Mouse (Mus musculus) layer of hippocampus, adult 9-11 months (tissue): ENCODE measurements around the gene Iqcf3.

Experiments used
- DNase-seq: peaks from one replicate; pipeline ENCODE4 v3.0.0; 2022

The Iqcf3 gene

DNA sequence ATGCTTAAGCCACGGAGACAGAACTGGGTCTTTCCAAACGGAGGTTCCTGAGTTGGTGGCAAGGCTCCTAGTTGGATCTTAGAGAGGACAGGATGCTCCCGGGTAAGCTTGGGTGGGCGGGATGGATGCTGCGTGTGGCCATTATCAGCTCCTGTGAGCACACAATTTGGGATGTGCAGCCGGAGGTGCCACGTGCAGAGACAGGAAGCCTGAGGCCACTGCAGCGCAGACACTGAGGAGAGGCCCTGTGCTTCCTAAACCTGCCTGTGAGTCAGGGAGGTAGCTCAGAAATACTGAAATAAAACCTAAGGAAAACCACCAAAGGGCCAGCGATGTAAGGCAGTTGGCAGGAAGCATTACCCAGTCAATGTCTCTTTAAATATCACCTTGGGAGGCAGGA lies 91.7 kb downstream of the Iqcf3 start:
- no peak for DNase-seq

DNA sequence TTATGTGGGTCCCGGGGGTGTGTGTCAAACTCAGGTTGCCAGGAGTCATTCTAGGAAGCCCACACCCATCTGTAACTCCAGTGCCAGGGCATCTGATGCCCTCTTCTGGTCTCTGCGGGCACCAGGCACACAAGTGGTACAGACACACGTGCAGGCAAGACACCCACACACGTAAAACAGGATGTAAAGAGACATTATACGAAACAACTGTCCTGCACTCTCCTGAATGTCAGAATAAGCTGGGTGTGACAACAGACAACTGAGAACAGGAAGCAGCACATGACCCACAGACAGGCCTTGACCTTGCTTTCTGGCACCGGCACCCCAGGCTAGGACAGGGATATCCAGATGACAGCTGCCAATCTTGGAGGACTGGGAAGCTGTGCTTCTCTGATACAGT lies 92.1 kb downstream of the Iqcf3 start:
- no peak for DNase-seq

DNA sequence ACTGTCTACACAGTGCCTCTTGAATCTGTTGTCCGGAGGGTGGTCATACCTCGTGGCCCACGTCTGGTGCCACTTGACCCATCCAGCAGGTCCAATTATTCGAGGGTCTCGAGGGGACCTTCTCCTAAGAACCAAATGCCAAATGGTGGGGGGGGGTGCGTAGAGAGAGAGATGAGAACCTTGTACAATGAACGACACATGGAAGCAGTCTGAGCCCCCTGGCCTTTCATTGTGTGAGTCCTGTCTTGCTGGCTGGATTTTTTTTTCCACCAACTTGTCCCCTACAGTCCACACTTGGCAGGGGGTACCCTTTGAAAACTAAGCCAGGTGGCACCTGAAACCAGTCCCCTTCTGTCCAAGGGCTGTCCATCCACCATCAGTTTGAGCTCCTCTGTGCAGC lies 93.7 kb downstream of the Iqcf3 start:
- no peak for DNase-seq

DNA sequence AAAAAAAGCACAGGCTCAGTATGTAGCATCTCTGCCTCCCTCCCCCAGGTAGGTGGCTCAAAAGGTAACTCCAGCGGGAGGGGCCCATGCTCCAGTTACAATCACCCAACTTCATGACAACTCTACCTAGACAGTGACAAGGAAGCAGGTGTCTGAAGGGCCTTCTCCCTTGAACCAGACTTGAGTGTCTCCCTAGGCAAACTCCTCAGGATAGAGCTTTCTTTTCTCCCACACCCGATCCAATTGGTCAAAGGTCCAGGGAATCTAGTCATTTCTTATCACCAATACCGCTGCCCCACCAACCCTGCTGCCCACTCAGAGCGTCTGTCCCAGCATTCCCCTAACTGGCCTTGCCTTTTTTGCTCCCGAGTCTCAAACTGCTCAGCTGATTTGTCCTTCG lies 94.7 kb downstream of the Iqcf3 start:
- DNase-seq: no peak

DNA sequence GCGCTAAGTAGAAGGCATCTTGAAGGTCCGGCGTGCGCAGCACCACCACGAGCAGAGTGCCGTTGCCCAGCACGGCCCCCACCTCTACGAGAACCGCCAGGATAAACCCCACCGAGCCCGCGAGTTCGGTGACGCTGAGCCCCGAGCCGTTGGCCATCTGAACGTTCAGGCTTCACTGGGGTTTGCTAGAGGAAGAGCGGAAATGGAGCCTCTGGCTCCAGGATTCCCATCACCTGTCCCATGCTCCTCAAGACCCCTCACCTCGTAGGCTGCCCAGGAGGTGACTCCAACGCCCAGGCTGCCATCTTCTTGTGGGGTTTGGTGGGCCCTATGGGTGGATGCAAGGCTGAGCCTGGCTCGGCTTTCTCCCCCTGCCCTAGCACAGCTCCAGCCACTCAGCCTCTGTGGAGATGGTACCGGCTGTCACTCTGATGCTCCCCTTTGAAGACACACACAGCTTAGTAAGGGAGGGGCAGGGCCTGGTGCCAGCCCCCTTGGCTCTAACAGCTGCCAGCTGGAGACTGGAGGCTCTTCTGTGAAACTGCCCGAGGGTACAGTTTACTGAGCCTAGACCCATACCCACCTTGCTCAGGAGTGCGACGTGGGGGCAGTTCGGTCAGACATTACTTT lies 95.7 kb downstream of the Iqcf3 start, which contains the start of gene Gpr62:
TSS of gene Gpr62 (minus strand) at position 368 of the 630 bp plus-strand sequence.
- peak; percentile 91 for DNase-seq

DNA sequence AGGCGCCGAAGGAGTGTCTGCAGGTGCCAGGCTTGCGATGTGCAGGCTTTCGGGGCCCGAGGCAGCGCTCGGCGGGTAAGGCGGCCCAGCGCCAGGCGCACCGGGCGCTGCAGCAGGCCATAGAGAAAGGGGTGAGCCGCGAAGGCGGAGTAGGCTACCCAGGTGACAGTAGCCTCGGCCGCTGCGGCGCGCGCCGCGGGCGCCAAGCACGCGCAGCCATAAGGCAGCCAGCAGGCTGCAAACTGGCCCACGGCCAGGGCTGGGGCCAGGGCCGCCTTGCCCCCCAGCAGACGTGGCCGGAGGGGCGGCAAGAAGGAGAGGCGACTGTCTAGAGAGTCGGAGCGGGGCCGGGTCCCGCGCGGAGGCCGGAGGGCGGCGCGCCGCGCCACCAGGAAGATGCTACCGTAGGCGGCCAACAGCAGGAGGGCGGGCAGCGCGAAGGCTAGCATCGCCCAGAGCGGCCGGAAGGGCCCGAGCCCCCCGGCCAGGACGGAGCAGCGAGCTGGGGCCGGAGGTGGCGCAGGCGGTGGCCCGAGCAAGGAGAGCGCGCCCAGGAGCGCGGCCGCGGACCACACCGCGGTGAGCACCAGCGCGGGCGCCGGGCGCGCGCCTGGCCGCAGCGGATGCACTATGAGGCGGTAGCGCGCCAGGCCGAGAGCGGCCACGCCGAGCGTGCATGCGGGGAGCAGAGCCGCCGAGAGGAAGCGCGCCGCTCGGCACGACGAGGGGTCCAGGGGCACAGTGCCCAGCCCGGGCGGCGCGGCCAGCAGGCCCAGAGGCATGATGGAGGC lies 96.5 kb downstream of the Iqcf3 start:
- peak; percentile 81 for DNase-seq

DNA sequence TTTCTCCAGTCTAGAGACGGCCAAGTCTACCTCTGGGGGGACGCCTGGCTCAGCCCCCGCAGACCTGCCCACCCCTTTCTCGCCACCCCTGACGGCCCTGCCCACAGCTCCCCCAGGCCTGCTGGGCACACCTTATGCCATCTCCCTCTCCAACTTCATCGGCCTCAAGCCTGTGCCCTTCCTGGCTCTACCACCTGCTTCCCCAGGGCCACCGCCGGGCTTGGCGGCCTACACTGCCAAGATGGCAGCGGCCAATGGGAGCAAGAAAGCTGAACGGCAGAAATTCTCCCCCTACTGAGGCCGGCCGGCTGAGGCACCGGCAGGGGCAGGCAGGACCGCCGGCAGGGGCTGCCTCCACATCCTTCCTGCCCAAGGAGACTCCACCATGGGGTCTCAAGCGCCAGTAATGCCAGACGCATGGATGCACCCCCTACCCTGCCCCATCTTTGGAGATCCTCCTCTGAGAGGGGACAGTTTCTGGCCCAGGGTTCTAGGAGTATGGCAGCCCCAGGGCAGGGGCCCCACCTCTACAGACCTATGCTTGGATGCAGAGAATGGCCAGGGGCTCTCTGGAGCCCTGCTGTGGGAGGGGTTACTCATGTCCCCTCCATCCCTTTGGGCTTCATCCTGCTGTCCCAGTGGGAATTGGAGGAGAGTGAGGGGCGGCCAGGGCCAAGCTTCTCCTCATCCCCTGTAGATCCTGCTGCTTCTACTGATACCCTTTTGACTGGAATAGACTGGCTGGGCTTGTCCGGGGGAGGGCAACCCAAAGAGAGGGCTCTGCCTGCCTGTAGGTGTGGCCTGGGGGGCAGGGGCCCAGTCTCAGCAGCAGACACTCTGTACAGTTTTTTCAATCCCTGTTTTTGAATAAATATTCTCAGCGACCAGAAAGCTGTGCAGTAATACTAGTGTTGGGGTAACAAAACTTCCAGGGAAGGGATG lies 98.0 kb downstream of the Iqcf3 start:
- DNase-seq: no peak

DNA sequence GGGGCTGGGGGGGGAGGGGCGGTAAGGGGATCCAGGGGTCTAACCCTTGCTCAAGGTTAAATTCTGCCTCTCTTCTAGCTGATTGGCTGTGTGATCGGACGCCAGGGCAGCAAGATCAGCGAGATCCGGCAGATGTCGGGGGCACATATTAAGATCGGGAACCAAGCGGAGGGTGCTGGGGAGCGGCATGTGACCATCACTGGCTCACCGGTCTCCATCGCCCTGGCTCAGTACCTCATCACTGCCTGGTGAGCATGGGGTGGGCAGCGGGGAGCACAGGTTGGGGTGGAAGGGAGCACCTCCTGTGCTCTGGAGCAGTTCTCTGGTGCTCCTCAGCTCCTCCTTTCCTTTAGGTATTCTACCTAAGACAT lies 99.0 kb downstream of the Iqcf3 start:
- DNase-seq: no peak

DNA sequence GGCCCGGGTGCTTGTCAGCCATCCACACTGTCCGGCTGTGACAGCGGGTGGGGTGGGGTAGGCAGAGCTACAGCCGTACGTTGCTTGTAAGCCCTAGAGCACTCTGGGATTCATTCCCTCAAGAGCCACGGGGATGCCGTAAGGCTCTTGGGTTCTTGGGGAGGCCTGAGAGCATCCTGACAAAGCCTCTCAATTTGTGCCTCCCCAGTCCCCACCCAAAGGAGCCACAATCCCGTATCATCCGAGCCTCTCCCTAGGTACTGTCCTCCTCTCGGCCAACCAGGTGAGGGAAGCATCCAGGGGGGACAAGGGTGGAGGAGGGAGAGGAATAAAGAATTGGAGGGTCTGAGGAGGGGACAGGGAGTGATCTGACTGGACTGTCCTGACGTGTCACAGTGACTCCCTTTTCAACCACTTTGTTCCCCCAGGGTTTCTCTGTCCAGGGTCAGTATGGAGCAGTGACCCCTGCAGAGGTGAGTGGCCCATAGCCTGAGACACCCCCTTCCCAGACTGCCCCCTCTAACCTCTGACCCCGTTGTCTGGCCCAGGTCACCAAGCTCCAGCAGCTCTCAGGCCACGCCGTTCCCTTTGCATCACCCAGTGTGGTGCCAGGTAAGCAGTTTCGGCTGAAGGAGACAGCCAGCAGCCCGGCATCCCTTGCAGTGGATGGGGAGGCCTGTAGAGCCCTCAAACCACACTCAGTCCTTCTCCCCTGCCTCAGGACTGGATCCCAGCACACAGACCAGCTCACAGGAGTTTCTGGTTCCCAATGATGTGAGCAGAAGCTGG lies 99.6 kb downstream of the Iqcf3 start:
- DNase-seq: no peak

DNA sequence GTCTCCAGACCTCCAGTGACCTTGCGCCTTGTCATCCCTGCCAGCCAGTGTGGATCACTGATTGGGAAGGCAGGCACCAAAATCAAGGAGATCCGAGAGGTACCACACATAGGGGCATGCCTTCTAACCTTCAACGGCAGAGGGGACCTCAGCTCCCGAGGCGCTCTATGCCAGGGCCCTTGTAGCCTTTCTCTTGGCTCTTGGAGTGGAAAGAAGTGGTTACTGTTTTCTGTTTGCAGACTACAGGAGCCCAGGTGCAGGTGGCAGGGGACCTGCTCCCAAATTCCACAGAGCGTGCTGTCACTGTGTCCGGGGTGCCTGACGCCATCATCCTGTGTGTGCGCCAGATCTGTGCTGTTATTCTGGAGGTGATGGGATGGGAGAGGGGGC lies 100.4 kb downstream of the Iqcf3 start:
- DNase-seq: no peak

DNA sequence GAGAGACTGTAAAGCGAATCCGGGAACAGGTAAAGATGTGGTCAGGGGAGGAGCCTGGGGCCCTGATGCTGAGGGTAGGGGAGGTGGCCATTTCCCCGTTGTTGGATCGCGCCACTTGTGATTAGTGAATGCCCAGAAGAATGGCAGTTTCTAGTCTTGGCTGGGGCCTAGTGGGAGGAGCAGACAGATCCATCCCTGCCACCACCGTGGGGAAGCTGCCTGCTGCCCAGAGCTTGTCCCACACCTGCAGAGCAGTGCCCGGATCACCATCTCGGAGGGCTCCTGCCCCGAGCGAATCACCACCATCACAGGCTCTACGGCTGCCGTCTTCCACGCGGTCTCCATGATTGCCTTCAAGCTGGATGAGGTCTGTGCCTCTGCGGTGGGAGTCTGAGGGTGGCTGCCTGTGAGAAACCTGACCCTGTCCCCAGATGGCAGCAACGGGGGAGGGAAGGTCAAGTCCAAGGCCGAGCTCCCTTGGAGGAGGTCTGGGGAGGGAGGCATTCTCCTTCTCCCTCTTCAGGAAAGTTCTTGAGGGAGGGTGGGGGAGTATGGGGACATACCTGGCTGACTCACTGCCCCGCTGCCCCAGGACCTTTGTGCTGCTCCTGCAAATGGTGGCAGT lies 100.9 kb downstream of the Iqcf3 start:
- DNase-seq: no peak

DNA sequence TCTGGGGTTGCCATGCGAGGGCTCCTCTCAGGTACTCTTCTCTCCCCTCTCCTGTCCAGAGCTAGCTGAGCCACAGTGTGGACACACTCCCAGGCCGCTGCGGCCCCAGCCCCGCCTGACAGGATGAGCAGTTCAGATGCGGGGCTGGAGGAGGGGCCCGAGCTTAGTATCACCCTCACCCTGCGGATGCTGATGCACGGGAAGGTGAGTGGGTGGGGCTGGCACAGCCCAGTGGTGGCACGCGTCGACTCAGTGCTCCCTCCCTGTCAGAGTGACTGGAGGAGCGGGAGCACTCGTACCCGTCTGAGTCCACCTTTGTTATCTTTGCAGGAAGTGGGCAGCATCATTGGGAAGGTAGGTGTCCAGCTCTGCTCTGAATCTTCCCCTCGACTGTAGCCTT lies 101.5 kb downstream of the Iqcf3 start:
- DNase-seq: no peak

DNA sequence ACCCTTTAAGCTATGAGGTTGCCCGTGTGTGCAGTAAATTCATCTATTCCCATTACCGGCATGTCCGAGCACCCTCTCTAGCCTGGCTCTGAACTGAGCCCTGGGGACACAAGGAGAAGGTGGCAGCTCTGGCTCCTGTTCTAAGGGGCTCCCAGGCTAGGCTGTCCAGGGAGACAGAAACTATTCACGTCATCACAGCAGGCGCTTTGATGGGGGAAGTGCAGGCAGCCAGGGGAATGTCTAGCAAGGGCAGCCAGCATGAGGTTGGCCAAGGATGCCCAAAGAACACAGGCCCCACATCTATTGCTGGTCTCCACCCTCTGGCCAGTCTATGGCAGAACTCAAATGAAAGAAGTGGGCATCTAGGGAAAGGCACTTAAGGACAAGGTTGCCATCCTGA lies 103.5 kb downstream of the Iqcf3 start:
- no peak for DNase-seq

DNA sequence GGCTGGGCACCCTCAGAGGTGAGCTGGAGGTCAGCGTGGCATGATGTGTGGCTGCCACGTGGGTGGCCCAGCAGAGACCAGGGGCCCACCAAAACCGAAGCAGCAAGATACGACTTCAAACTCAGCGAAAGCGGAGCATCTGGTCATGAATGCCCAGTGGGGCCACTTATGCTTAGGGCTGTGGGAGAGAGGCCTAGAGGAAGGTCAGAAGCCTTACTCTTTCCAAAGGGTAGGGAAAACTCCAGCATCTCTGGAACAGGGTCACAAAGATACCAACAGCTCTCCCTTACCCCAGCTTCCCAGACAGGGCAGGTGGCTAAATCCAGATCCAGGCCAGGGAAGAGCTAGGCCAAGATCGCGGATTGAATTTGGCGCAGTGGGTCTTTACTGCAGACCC lies 104.3 kb downstream of the Iqcf3 start:
- no peak for DNase-seq

DNA sequence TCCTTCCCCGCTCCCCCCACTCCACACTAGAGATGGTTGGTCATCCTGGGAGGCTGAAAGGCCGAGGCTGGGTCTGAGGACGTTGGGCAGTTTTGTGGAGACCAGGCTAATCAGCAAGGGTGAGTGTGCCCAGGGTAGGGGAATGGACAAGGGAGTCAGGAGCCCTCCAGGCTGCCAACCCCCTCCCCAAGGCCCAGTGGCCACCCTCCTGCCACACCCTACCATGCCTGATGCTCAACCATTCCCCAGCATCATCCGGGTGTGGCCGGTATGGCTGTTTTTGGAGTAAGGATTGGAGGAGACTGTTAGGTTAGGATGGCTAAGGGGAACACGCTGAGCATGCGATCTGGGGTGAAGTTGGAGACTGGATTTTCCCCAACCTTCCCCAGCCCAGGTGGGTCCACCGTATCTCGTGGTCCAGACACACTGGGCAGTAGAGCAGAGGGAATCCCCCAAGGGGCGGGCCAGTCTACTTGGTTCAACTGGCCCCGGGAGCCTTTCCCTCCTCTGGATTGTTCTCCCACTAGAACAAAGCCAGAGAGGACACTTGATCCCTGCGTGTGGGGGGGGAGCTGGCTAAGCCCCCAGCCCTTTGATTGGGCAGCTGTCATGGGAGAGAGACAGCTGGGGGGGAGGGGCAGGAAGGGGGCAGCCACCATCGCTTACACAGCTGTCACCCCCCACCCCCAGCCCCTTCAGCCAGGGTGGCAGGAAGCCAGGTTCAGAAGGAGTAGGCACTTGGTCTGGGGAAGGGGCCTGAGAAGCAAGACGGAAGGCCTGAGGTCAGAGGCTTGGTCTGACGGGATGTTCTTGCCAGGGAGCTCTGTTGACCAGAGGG lies 104.9 kb downstream of the Iqcf3 start:
- no peak for DNase-seq

DNA sequence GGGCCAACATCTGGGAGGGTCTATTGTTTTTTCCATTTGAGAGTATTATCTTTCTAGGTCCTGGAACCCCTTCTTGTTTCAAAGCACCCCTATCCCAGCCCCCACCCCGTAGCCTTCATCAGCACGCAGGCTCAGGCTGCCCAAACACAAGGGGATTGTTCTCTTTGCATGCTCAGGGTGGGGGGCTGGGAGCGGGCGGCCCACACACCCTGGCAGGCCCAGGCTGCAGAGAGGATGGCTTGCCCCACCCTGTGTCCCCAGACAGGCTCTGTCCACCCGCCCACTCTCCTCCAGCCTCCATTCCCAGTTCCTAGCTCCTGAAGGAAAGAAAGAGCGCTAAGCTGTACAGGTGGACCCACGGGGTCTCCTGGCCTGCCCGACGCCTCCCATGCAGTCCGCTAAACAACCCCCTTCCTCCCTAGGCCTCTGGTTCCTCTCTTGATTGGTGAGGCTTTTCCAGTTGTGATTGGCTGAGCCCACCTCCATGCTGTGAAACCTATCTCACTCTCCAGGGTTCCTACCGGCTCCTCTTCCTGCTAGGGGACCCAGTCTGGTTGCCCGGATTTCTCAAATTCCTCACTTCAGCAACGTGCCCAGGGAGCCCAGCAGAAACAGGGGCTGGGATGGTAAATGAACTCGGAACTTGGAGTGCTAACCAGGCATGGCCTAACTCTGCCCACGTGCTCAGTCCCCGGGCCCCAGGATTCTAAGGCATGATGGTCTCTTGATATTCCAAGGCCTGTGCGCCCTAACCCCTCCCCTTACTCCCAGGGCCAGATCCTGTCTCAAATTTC lies 106.3 kb downstream of the Iqcf3 start:
- DNase-seq: no peak

DNA sequence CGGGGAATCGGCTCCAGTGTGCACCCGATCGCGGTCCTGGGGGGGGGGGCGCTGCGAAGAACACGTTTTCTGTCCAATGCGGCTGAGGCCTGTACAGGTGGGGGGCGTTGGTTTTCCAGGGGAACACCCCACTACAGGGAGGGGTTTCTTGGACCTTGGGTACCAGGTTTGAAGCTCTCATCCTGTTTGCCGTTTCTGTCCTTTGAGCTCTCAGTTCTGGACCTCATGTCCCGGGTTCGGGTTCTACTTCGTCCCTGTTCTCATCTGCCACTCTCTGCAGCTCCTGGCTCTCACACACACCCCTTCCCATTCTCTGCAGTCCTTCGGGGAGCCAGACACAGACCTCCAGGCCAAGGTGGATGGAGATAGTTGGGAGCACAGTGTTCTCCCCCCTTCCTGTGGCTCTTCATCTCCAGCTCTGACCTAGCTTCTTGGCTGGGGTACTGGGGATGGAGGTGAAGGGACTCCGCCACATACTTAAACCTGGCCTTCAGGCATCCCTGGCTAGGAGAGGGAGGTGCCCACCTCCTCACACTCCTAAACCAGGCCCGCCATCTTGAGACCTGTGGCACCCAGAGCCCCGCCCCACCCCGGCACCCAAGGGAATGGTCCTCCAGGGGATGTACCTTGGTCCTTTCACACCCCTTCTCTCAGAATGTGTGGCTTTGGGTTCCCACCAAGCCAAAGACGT lies 107.2 kb downstream of the Iqcf3 start:
- no peak for DNase-seq

DNA sequence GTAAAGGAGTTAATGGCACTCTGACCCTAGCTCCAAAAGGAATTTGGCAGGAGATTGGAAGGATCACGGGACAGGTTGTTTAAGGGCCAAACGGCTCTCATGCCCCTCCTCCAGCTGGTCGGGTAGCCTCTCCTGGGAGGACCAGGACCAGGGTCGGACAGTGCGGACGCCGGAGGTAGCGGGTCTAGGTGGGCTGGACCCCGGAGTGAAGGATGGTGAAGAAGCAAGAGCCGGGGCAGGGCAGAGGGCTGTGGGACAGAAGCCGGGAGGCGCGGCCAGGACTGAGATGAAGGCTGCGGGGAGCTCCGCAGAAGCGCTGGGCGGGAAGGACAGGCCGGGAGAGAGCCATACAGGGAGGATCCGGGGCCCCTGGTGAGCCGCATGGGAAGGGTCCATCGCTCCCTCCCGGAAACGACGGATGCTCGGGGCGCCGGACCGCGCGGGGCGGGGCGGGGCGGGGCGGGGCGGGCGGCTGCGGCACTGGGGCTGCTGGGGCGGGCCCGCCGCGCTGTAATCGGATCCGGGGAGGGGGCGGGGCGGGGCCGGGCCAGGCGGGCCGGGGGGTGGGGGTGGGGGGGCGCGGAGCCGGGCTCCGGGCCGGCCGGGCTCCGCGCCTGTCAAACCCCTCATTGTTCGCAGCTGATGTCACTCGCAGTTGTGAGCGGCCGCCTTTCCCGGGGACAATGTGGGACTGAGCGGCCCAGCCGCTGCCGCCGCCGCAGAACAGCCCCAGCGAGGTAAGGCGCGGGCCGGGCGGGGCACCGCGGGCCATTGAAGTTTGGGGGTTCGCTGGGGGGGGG lies 108.0 kb downstream of the Iqcf3 start, which contains the start of gene Pcbp4:
TSS of gene Pcbp4 (plus strand) at position 21 of the 800 bp plus-strand sequence.
- peak; percentile 70 for DNase-seq
